Mouse (Mus musculus) kidney, embryonic 16.5 days (tissue): ENCODE results near the gene Bcdin3d. TPM values are rescaled to one million over a fixed set of nuclear protein-coding genes. Genes with fewer than 3 reads are reported as not detected.

Experiments
- ATAC-seq: fragments of 200-750 bp; cut with Nextera tagmentation; 2 replicates; pipeline ENCODE4 v1.8.0; 2017; ENCODE audit warnings: moderate TSS enrichment; ENCODE audit not compliant: low FRiP score, low TSS enrichment
- H3K27ac ChIP-seq: fragments of 300-500 bp; sonication (generic); 2 replicates; pipeline ENCODE4 v1.5.1; 2014; ENCODE audit warnings: low read length
- H3K27me3 ChIP-seq: fragments of 300-500 bp; sonication (generic); 2 replicates; pipeline ENCODE4 v1.6.1; 2014; ENCODE audit warnings: low read length, control low read depth, mixed read lengths; ENCODE audit not compliant: insufficient read depth
- H3K36me3 ChIP-seq: fragments of 300-500 bp; sonication (generic); 2 replicates; pipeline ENCODE4 v1.6.1; 2014; ENCODE audit warnings: low read length, control low read depth, mixed read lengths; ENCODE audit not compliant: insufficient read depth
- H3K4me1 ChIP-seq: fragments of 300-500 bp; sonication (generic); 2 replicates; pipeline ENCODE4 v1.6.1; 2014; ENCODE audit warnings: low read length, control low read depth, mixed read lengths; ENCODE audit not compliant: insufficient read depth
- H3K4me2 ChIP-seq: fragments of 300-500 bp; sonication (generic); replicated peaks from 2 replicates; pipeline ENCODE4 v1.6.1; 2014; ENCODE audit warnings: low read depth, low read length
- H3K4me3 ChIP-seq: fragments of 300-500 bp; sonication (generic); 2 replicates; pipeline ENCODE4 v1.5.1; 2014; ENCODE audit warnings: mild to moderate bottlenecking, low read length
- H3K9ac ChIP-seq: fragments of 300-500 bp; sonication (generic); replicated peaks from 2 replicates; pipeline ENCODE4 v1.6.1; 2014; ENCODE audit warnings: low read length
- H3K9me3 ChIP-seq: fragments of 300-500 bp; sonication (generic); 2 replicates; pipeline ENCODE4 v1.6.1; 2016; ENCODE audit warnings: low read length, control low read depth
- WGBS: fragments of 180-500 bp; shearing (Covaris S2); extraction: QIAGEN DNeasy Blood & Tissue Kit; methylation state at CpG from one replicate; pipeline ENCODE4 v1.1.7; 2014; 5-methylcytosine and 5-hydroxymethylcytosine counted together
- polyA plus RNA-seq: library from polyadenylated mRNA; unstranded; fragments of >200 nt; fragmentation: Nextera tagmentation; extraction: Ambion mirVana; gene quantifications from 2 replicates; pipeline ENCODE4 v1.2.1, GENCODE M21; 2015

The Bcdin3d gene
- polyA plus RNA-seq, 1 experiment from 2014 or later, result 16.8 TPM

DNA sequence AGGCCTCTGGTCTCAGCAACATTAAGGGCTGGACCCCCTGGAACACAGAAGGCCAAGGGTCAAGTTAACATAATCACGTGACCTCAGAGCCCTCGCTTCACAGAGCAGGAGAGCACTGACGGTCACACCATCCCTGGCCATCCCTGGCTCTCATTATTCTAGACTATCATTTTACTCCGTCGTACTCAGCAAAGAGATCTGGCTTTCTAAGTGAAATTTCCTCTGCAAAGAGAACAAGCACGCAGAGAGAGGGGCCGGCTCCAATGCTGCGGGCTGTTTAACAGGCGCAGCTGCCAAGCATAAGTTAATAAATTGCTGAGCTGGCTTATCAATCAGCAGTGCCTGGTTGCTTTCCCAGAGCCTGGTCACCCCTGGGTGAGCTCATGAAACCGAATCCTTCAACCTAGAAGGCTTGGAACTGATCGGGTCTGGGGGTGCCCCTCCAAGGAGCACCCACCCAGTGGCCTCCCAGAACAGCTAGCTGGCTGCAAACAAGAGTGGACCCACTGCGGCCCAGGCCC lies 27.8 kb upstream of the Bcdin3d start:
- Histone ChIP-seq H3K9me3 (no peaks in the 10 kb centered on the region), H3K4me3 (no peak overlapping the region), H3K4me2 (0 out of 2 replicates have a peak overlapping the region, but pooled peaks have one; percentile 3), H3K9ac (peak overlapping the region; percentile 3; the same call in 1 of the 2 replicates), H3K36me3 (no peaks in the 10 kb centered on the region), H3K27ac (peak overlapping the region; percentile 83), H3K4me1 (peaks cover 86% of the 10 kb centered on the region), H3K27me3 (no peaks in the 10 kb centered on the region)
- 20% methylated on average over 12 of the region's 12 CpGs for WGBS
- peak; percentile 53 for ATAC-seq

DNA sequence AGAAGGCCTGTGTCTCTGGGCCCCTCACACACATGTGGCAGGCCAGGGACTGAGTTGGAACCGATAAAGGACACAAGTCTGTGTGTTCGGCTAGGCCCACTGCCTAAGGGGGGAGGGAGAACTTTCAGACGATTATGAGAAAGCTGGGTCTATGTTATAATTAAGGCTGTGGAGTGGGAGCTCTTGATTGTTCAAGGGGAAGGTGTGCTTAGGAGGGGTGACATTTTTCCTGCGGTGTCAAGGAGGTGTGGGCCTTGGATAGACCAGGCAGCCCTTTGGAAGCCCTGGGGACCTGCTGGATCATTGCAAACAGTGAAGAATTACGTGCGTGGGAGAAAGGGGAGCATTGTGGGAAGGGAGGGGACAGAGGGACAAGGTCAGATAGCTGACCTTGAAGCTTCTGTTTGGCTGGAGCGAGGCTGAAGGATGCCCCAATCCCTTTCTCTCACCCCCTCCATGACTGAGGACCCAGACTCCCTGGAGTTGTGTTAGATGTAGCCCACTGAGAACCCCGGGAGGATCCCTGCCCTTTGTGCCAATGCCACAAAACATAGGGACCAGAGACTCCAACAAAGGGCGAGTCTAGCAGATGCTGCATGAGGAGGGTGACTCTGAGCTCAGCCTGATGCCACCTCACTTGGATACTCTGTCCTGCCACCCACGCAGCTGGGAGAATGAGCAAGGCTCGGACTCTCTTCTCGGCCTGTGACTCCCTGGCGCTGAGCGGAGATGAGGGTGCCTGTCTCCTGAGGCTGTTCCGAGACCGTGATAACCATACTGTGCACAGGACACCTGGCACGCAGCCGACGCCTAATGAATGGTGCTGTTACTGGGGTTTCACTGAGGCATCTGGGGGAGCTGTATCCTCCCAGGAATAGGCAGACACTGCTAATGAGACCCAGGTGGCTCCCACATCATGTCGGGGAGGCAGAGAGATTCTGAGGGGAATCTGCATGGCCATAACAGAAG lies 27.0 kb upstream of the Bcdin3d start:
- ATAC-seq, result peak; percentile 8; the same call in 1 of the 2 replicates
- Histone ChIP-seq H3K9me3 (no peaks in the 10 kb centered on the region), H3K27ac (peak overlapping the region; percentile 83), H3K9ac (no peak overlapping the region), H3K36me3 (no peaks in the 10 kb centered on the region), H3K27me3 (no peaks in the 10 kb centered on the region), H3K4me3 (no peak overlapping the region), H3K4me2 (no peak overlapping the region), H3K4me1 (peaks cover 88% of the 10 kb centered on the region)
- 47% methylated on average over 20 of the region's 20 CpGs for WGBS

- H3K9ac ChIP-seq, result no peak overlapping the region
- 25% methylated on average over 5 of the region's 5 CpGs for WGBS
- no peaks in the 10 kb centered on the region for H3K9me3 ChIP-seq
- H3K4me2 ChIP-seq, result no peak overlapping the region
- H3K27me3 ChIP-seq, result peaks cover 4% of the 10 kb centered on the region; the same call in 1 of the 2 replicates
- H3K27ac ChIP-seq, result no peak overlapping the region
- peaks cover 78% of the 10 kb centered on the region for H3K4me1 ChIP-seq
- no peaks in the 10 kb centered on the region for H3K36me3 ChIP-seq
- H3K4me3 ChIP-seq, result no peak overlapping the region
- no peak for ATAC-seq
Observed at GRCm38 (mm10) chr15:99500320-99500719, 25.8 kb upstream of the Bcdin3d start.

- Histone ChIP-seq H3K4me3 (no peak overlapping the region), H3K36me3 (no peaks in the 10 kb centered on the region), H3K27me3 (peaks cover 4% of the 10 kb centered on the region; the same call in 1 of the 2 replicates), H3K9me3 (no peaks in the 10 kb centered on the region), H3K27ac (peak overlapping the region; percentile 12; the same call in 1 of the 2 replicates), H3K9ac (no peak overlapping the region), H3K4me1 (peaks cover 72% of the 10 kb centered on the region), H3K4me2 (no peak overlapping the region)
- WGBS, result 38% methylated on average over 6 of the region's 6 CpGs
- no peak for ATAC-seq
Observed at GRCm38 (mm10) chr15:99499726-99500125, 25.2 kb upstream of the Bcdin3d start.

- Histone ChIP-seq H3K4me2 (no peak overlapping the region), H3K36me3 (no peaks in the 10 kb centered on the region), H3K27ac (peak overlapping the region; percentile 81), H3K9me3 (no peaks in the 10 kb centered on the region), H3K4me1 (peaks cover 64% of the 10 kb centered on the region), H3K9ac (0 out of 2 replicates have a peak overlapping the region, but pooled peaks have one; percentile 12), H3K27me3 (peaks cover 4% of the 10 kb centered on the region; the same call in 1 of the 2 replicates), H3K4me3 (no peak overlapping the region)
- peak; percentile 75 for ATAC-seq
- 61% methylated on average over 4 of the region's 4 CpGs for WGBS
Observed at GRCm38 (mm10) chr15:99498781-99499180, 24.3 kb upstream of the Bcdin3d start.

GRCm38 (mm10) chr15:99498356-99498755 lies 23.8 kb upstream of the Bcdin3d start:
- H3K27ac ChIP-seq, result peak overlapping the region; percentile 81
- H3K9ac ChIP-seq, result 0 out of 2 replicates have a peak overlapping the region, but pooled peaks have one; percentile 15
- 61% methylated on average over 4 of the region's 4 CpGs for WGBS
- no peaks in the 10 kb centered on the region for H3K36me3 ChIP-seq
- peaks cover 4% of the 10 kb centered on the region; the same call in 1 of the 2 replicates for H3K27me3 ChIP-seq
- no peak overlapping the region for H3K4me3 ChIP-seq
- peak; percentile 6; the same call in 1 of the 2 replicates for ATAC-seq
- H3K4me1 ChIP-seq, result peaks cover 61% of the 10 kb centered on the region
- H3K9me3 ChIP-seq, result no peaks in the 10 kb centered on the region
- no peak overlapping the region for H3K4me2 ChIP-seq

DNA sequence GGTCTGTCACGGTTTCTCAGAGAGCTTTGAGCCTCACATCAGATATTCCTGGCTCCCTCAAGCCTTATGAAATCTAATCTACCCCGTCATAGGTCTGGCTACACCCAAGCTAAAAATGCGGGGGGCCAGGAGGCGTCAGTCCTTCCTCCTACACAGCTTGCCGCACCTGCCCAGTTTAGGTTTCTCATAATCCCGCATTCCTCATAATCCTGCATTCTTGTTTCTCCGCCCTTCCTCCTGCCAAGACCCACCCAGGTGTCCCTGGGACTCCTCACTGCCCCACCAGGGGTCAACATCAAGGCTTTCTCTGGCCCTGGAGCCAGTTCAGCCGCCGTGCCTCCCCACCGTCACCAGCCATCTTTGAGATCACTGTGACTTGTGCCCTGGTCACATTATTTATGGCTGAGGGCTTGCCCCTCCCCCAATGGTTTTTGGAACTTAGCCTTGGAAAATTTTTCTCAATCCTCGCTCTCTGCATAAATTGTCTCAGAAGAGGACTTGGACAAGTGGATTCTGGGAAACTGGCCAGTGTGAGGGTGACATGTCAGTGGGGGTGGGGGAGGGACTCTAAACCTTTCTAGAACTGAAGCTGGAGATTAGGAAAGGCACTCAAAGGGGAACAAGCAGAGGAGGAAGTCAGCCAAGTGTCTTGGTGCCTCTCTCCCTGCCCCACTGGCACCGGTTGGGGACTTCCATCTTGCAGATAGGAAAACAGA lies 23.2 kb upstream of the Bcdin3d start:
- Histone ChIP-seq H3K27ac (peak overlapping the region; percentile 81), H3K36me3 (no peaks in the 10 kb centered on the region), H3K9me3 (no peaks in the 10 kb centered on the region), H3K9ac (peak overlapping the region; percentile 20; the same call in 1 of the 2 replicates), H3K4me3 (no peak overlapping the region), H3K4me2 (no peak overlapping the region), H3K4me1 (peaks cover 55% of the 10 kb centered on the region), H3K27me3 (peaks cover 4% of the 10 kb centered on the region; the same call in 1 of the 2 replicates)
- ATAC-seq, result no peak
- 39% methylated on average over 12 of the region's 12 CpGs for WGBS

DNA sequence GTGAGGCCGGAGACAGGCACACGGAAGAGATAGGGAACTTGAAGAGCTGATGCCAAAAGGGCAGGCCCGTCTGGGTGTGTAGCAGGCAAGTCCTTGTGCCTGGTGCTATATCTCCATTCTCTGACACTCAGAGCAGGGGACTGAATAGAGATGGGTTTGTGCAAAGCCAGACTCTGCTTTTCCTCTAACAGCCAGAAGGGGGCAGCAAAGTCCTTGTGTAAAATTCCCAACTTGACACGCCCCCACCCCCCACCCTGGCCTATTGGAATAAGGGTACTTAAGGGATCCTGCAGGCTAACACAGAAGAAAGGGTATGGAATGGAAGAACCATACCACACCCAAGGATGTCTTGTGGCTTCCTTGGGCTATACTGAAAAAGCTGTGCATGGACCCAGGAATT lies 22.5 kb upstream of the Bcdin3d start:
- peak; percentile 21; the same call in 1 of the 2 replicates for ATAC-seq

GRCm38 (mm10) chr15:99484745-99485144 lies 10.2 kb upstream of the Bcdin3d start:
- WGBS, result 69% methylated on average over 6 of the region's 6 CpGs

More for the DNA sequence above, 22.5 kb upstream of the Bcdin3d start:
- no peak overlapping the region for H3K4me3 ChIP-seq
- H3K4me1 ChIP-seq, result peaks cover 48% of the 10 kb centered on the region
- H3K27me3 ChIP-seq, result peaks cover 4% of the 10 kb centered on the region; the same call in 1 of the 2 replicates
- H3K27ac ChIP-seq, result peak overlapping the region; percentile 81
- 14% methylated on average over 4 of the region's 4 CpGs for WGBS
- H3K9me3 ChIP-seq, result no peaks in the 10 kb centered on the region
- H3K9ac ChIP-seq, result no peak overlapping the region
- no peak overlapping the region for H3K4me2 ChIP-seq
- H3K36me3 ChIP-seq, result no peaks in the 10 kb centered on the region

More at GRCm38 (mm10) chr15:99484745-99485144, 10.2 kb upstream of the Bcdin3d start:
- no peak for ATAC-seq
- H3K27ac ChIP-seq, result no peak overlapping the region
- H3K4me2 ChIP-seq, result no peak overlapping the region
- no peaks in the 10 kb centered on the region for H3K27me3 ChIP-seq
- H3K4me3 ChIP-seq, result no peak overlapping the region
- H3K36me3 ChIP-seq, result no peaks in the 10 kb centered on the region
- no peak overlapping the region for H3K9ac ChIP-seq
- H3K4me1 ChIP-seq, result no peaks in the 10 kb centered on the region
- no peaks in the 10 kb centered on the region for H3K9me3 ChIP-seq
